Mouse (Mus musculus) neural tube, embryonic 12.5 days (tissue): ENCODE results near the gene Zfp784. TPM values are rescaled to one million over a fixed set of nuclear protein-coding genes. Genes with fewer than 3 reads are reported as not detected.
"Not testable (repeated sequence)": the region's sequence is repeated elsewhere in the genome, so short reads cannot be mapped to it uniquely, and the experiment has no call there.

Experiments
- ATAC-seq: fragments of 200-750 bp; cut with Nextera tagmentation; 2 replicates; pipeline ENCODE4 v1.8.0; 2017; ENCODE audit warnings: low read depth, mild to moderate bottlenecking, moderate TSS enrichment, moderate library complexity; ENCODE audit not compliant: low FRiP score
- H3K27ac ChIP-seq: fragments of 300-500 bp; sonication (generic); 2 replicates; pipeline ENCODE4 v1.5.1; 2016
- H3K27me3 ChIP-seq: fragments of 300-500 bp; sonication (generic); replicated peaks from 2 replicates; pipeline ENCODE4 v1.6.1; 2016; ENCODE audit warnings: mild to moderate bottlenecking
- H3K36me3 ChIP-seq: fragments of 300-500 bp; sonication (generic); 2 replicates; pipeline ENCODE4 v1.6.1; 2016; ENCODE audit warnings: mild to moderate bottlenecking
- H3K4me1 ChIP-seq: fragments of 300-500 bp; sonication (generic); 2 replicates; pipeline ENCODE4 v1.6.1; 2016
- H3K4me2 ChIP-seq: fragments of 300-500 bp; sonication (generic); replicated peaks from 2 replicates; pipeline ENCODE4 v1.6.1; 2016; ENCODE audit warnings: mild to moderate bottlenecking
- H3K4me3 ChIP-seq: fragments of 300-500 bp; sonication (generic); 2 replicates; pipeline ENCODE4 v1.5.1; 2016
- H3K9ac ChIP-seq: fragments of 300-500 bp; sonication (generic); 2 replicates; pipeline ENCODE4 v1.6.1; 2016; ENCODE audit warnings: mild to moderate bottlenecking
- H3K9me3 ChIP-seq: fragments of 300-500 bp; sonication (generic); 2 replicates; pipeline ENCODE4 v1.6.1; 2016; ENCODE audit warnings: mild to moderate bottlenecking
- WGBS: fragments of 180-500 bp; shearing (Covaris S2); methylation state at CpG from one replicate; pipeline ENCODE4 v1.1.7; 2016; 5-methylcytosine and 5-hydroxymethylcytosine counted together
- polyA plus RNA-seq: library from polyadenylated mRNA; unstranded; fragments of >200 nt; fragmentation: Nextera tagmentation; extraction: Ambion mirVana; gene quantifications from 2 replicates; pipeline ENCODE4 v1.2.1, GENCODE M21; 2016

Gene Zfp784
- polyA plus RNA-seq, 1 experiment from 2014 or later = 4.2 TPM

- Histone ChIP-seq H3K36me3 (peaks cover 11% of the 10 kb centered on the region), H3K4me1 (peaks cover 10% of the 10 kb centered on the region), H3K9ac (no peak overlapping the region), H3K27ac (no peak overlapping the region), H3K4me2 (no peak overlapping the region), H3K9me3 (no peaks in the 10 kb centered on the region), H3K27me3 (no peaks in the 10 kb centered on the region), H3K4me3 (no peak overlapping the region)
- 90% methylated on average over 16 of the region's 16 CpGs for WGBS
- ATAC-seq = no peak
These were observed 20.9 kb downstream of the Zfp784 start for GRCm38 (mm10) chr7:5017352-5017751.

GRCm38 (mm10) chr7:5016920-5017319 lies 21.3 kb downstream of the Zfp784 start:
- no peak overlapping the region for H3K27ac ChIP-seq
- H3K36me3 ChIP-seq = peaks cover 11% of the 10 kb centered on the region
- peaks cover 10% of the 10 kb centered on the region for H3K4me1 ChIP-seq
- 91% methylated on average over 2 of the region's 2 CpGs for WGBS
- ATAC-seq = no peak
- H3K27me3 ChIP-seq = no peaks in the 10 kb centered on the region
- no peak overlapping the region for H3K4me3 ChIP-seq
- no peak overlapping the region for H3K9ac ChIP-seq
- H3K9me3 ChIP-seq = no peaks in the 10 kb centered on the region
- H3K4me2 ChIP-seq = no peak overlapping the region

- 68% methylated on average over 3 of the region's 3 CpGs for WGBS
- no peaks in the 10 kb centered on the region for H3K9me3 ChIP-seq
These were observed 22.2 kb downstream of the Zfp784 start for GRCm38 (mm10) chr7:5016057-5016456.

GRCm38 (mm10) chr7:5015118-5016001 lies 22.9 kb downstream of the Zfp784 start, which contains the start of gene Gm44973:
TSS of gene Gm44973 (plus strand) at chr7:5015496.
- Histone ChIP-seq H3K9ac (peak within 1 kb of the TSS; percentile 78), H3K27ac (peak within 1 kb of the TSS; percentile 95), H3K36me3 (peaks cover 26% of the 10 kb centered on the region), H3K4me3 (peak within 1 kb of the TSS; percentile 63), H3K4me1 (no peaks in the 10 kb centered on the region), H3K9me3 (no peaks in the 10 kb centered on the region), H3K27me3 (no peaks in the 10 kb centered on the region), H3K4me2 (peak within 1 kb of the TSS; percentile 55)
- ATAC-seq = peak; percentile 82
- WGBS = under 1% methylated on average over 74 of the region's 76 CpGs

More at GRCm38 (mm10) chr7:5016057-5016456, 22.2 kb downstream of the Zfp784 start:
- Histone ChIP-seq H3K4me3 (peak overlapping the region; percentile 63), H3K4me1 (peaks cover 3% of the 10 kb centered on the region), H3K27me3 (no peaks in the 10 kb centered on the region), H3K36me3 (peaks cover 19% of the 10 kb centered on the region), H3K9ac (peak overlapping the region; percentile 70), H3K4me2 (peak overlapping the region; percentile 55), H3K27ac (no peak overlapping the region)
- no peak for ATAC-seq

GRCm38 (mm10) chr7:5014251-5015117 lies 23.8 kb downstream of the Zfp784 start, which contains the start of the genes Zfp524 and Fiz1:
TSS of gene Zfp524 (plus strand) at chr7:5014415.
TSS of gene Fiz1 (minus strand) at chr7:5014697.
- Histone ChIP-seq H3K36me3 (peaks cover 35% of the 10 kb centered on the region), H3K27ac (peak within 1 kb of the TSS; percentile 95), H3K4me1 (no peaks in the 10 kb centered on the region), H3K9me3 (no peaks in the 10 kb centered on the region), H3K9ac (peak within 1 kb of the TSS; percentile 78), H3K4me3 (peak within 1 kb of the TSS; percentile 63), H3K27me3 (no peaks in the 10 kb centered on the region), H3K4me2 (peak within 1 kb of the TSS; percentile 55)
- under 1% methylated on average over 41 of the region's 42 CpGs for WGBS
- ATAC-seq = peak; percentile 83

- Histone ChIP-seq H3K4me3 (no peak overlapping the region), H3K36me3 (peaks cover 50% of the 10 kb centered on the region), H3K9me3 (no peaks in the 10 kb centered on the region), H3K4me2 (peak overlapping the region; percentile 55), H3K27ac (no peak overlapping the region), H3K9ac (no peak overlapping the region), H3K27me3 (no peaks in the 10 kb centered on the region), H3K4me1 (no peaks in the 10 kb centered on the region)
- 92% methylated on average over 27 of the region's 27 CpGs for WGBS
- no peak for ATAC-seq
These were observed 25.3 kb downstream of the Zfp784 start for GRCm38 (mm10) chr7:5012681-5013513.

GRCm38 (mm10) chr7:5008229-5008628 lies 30.0 kb downstream of the Zfp784 start:
- ATAC-seq = no peak
- peaks cover 71% of the 10 kb centered on the region for H3K36me3 ChIP-seq
- WGBS = 96% methylated on average over 26 of the region's 26 CpGs

GRCm38 (mm10) chr7:5002876-5003275 lies 35.4 kb downstream of the Zfp784 start:
- not testable (repeated sequence) for H3K9me3 ChIP-seq, H3K27ac ChIP-seq, H3K4me2 ChIP-seq, H3K27me3 ChIP-seq, ATAC-seq, H3K4me1 ChIP-seq, H3K4me3 ChIP-seq, H3K9ac ChIP-seq
- H3K36me3 ChIP-seq = peaks cover 20% of the 10 kb centered on the region
- WGBS = 68% methylated on average over 8 of the region's 8 CpGs

More at GRCm38 (mm10) chr7:5008229-5008628, 30.0 kb downstream of the Zfp784 start:
- no peak overlapping the region for H3K4me3 ChIP-seq
- no peak overlapping the region for H3K4me2 ChIP-seq
- H3K9me3 ChIP-seq = no peaks in the 10 kb centered on the region
- H3K27ac ChIP-seq = no peak overlapping the region
- H3K27me3 ChIP-seq = no peaks in the 10 kb centered on the region
- H3K9ac ChIP-seq = no peak overlapping the region
- no peaks in the 10 kb centered on the region for H3K4me1 ChIP-seq

- Histone ChIP-seq H3K4me3 (no peak overlapping the region), H3K4me2 (no peak overlapping the region), H3K9me3 (no peaks in the 10 kb centered on the region), H3K27ac (no peak overlapping the region), H3K4me1 (peaks cover 12% of the 10 kb centered on the region), H3K27me3 (peaks cover 3% of the 10 kb centered on the region), H3K9ac (no peak overlapping the region), H3K36me3 (no peaks in the 10 kb centered on the region)
- WGBS = 61% methylated on average over 2 of the region's 2 CpGs
- ATAC-seq = no peak
These were observed 38.4 kb downstream of the Zfp784 start for GRCm38 (mm10) chr7:4999876-5000275.

GRCm38 (mm10) chr7:4996934-4997333 lies 41.3 kb downstream of the Zfp784 start:
- 78% methylated on average over 8 of the region's 8 CpGs for WGBS
- peaks cover 33% of the 10 kb centered on the region for H3K4me1 ChIP-seq
- peak overlapping the region; percentile 89 for H3K4me2 ChIP-seq
- H3K27me3 ChIP-seq = peaks cover 22% of the 10 kb centered on the region
- peak overlapping the region; percentile 83; the same call in 1 of the 2 replicates for H3K9ac ChIP-seq
- H3K36me3 ChIP-seq = peaks cover 25% of the 10 kb centered on the region
- H3K4me3 ChIP-seq = peak overlapping the region; percentile 65; the same call in 1 of the 2 replicates
- no peak overlapping the region for H3K27ac ChIP-seq
- H3K9me3 ChIP-seq = 0 out of 2 replicates have a peak, but pooled peaks cover 5% of the 10 kb centered on the region
- no peak for ATAC-seq
